24 mouse cellular contexts compared by ENCODE assay signal in the genomic region with DNA sequence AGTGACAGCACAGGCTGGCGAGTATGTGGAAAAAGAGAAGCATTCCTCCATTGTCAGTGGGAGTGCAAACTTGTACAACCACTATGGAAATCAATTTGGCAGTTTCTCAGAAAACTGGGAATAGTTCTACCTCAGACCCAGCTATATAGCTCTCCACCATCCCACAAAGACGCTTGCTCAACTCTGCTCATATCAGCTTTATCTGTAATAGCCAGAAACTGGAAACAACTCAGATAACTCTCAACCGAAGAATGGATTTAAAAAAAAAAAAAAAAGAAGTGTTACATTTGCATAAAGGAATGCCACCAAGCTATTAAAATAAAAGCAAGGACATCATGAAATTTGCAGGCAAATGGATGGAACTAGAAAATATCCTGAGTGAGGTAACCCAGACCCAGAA.
"Had no signal": no experiment of that assay in that cellular context is flagged by ENCODE, and none has a peak within 500 bp of the region (broad histone marks: within the 10 kb centered on the region; RNA-seq: fewer than 3 reads in every experiment).

No protein-coding gene starts in this region.

- H3K9ac ChIP-seq: intestine, embryonic 15.5 days; kidney, embryonic 15.5 days; limb, embryonic 12.5 days; limb, embryonic 15.5 days; midbrain, embryonic 13.5 days; neural tube, embryonic 13.5 days had no signal

- ATAC-seq: intestine, embryonic 15.5 days; midbrain, embryonic 13.5 days; midbrain, embryonic 16.5 days had no signal

- H3K9me3 ChIP-seq: intestine, embryonic 15.5 days; kidney, embryonic 15.5 days; limb, embryonic 12.5 days; limb, embryonic 15.5 days; midbrain, embryonic 10.5 days; midbrain, embryonic 13.5 days; neural tube, embryonic 13.5 days had no signal

- H3K27ac ChIP-seq: intestine, embryonic 15.5 days; kidney, embryonic 15.5 days; limb, embryonic 12.5 days; limb, embryonic 15.5 days; midbrain, embryonic 10.5 days; midbrain, embryonic 13.5 days; neural tube, embryonic 13.5 days had no signal

- H3K4me1 ChIP-seq: intestine, embryonic 15.5 days had no signal

- DNase-seq: kidney, adult 11 months; kidney, adult 8-10 months; kidney, postnatal 10 days; kidney, postnatal 4 days; layer of hippocampus, adult 9-11 months; layer of hippocampus, postnatal 36 days; lung, adult 2 months; lung, postnatal 14 days; lung, postnatal 4 days; retina, postnatal 1 day; right cerebral cortex, postnatal 25 days; thymus, adult 18-20 months; thymus, postnatal 14 days; thymus, postnatal 4 days had no signal

- H3K4me3 ChIP-seq: intestine, embryonic 15.5 days; kidney, embryonic 15.5 days; left cerebral cortex, adult 2 months; limb, embryonic 12.5 days; limb, embryonic 15.5 days; midbrain, embryonic 10.5 days; midbrain, embryonic 13.5 days; myocyte; neural tube, embryonic 13.5 days had no signal

- H3K4me2 ChIP-seq: intestine, embryonic 15.5 days; kidney, embryonic 15.5 days; limb, embryonic 12.5 days; limb, embryonic 15.5 days; midbrain, embryonic 13.5 days; neural tube, embryonic 13.5 days had no signal

- H3K27me3 ChIP-seq: intestine, embryonic 15.5 days; kidney, embryonic 15.5 days; limb, embryonic 12.5 days; limb, embryonic 15.5 days; midbrain, embryonic 13.5 days; neural tube, embryonic 13.5 days had no signal

- H3K36me3 ChIP-seq: intestine, embryonic 15.5 days; limb, embryonic 15.5 days; midbrain, embryonic 13.5 days had no signal
